Mouse (Mus musculus) CH12.LX (cell line): ENCODE data around the gene Socs7. TPM values are rescaled to one million over a fixed set of nuclear protein-coding genes. Genes with fewer than 3 reads are reported as not detected.

Experiments
- DNase-seq: peaks from one replicate; pipeline ENCODE4 v3.0.0-alpha.2; 2013; ENCODE audit errors: extremely low read depth
- H3K27ac ChIP-seq: 2 replicates; pipeline ENCODE4 v1.5.1; 2012; ENCODE audit warnings: low read depth, mild to moderate bottlenecking, control low read depth, moderate library complexity; ENCODE audit not compliant: insufficient read depth
- H3K27me3 ChIP-seq: replicated peaks from 2 replicates; pipeline ENCODE3; 2012; ENCODE audit warnings: inconsistent platforms
- H3K36me3 ChIP-seq, 2 experiments: replicated peaks in 1 of 2; 2 replicates each; pipeline versions ENCODE3 to v1.6.1; 2012; ENCODE audit warnings: inconsistent platforms in 1 of 2, low read length in 1 of 2, mild to moderate bottlenecking in 1 of 2, mixed read lengths in 1 of 2, moderate library complexity in 1 of 2; ENCODE audit not compliant: control insufficient read depth in 1 of 2, insufficient read depth in 1 of 2
- H3K4me1 ChIP-seq, 2 experiments: 2 replicates each; pipeline ENCODE4 v1.6.1; 2012; ENCODE audit warnings: inconsistent platforms in 1 of 2, moderate library complexity in 1 of 2; ENCODE audit not compliant: insufficient read depth in 2 of 2, control insufficient read depth in 1 of 2
- H3K4me2 ChIP-seq: 2 replicates; pipeline ENCODE4 v1.6.1; 2012; ENCODE audit warnings: low read depth, mild to moderate bottlenecking, control low read depth; ENCODE audit not compliant: poor library complexity, insufficient read depth, severe bottlenecking
- H3K4me3 ChIP-seq, 3 experiments: fragments of 150-350 bp in 1 of 3; sonication (generic) in 1 of 3; replicated peaks in 1 of 3; 2 replicates each; pipeline versions ENCODE3 to v1.5.1; 2011 to 2012; ENCODE audit warnings: low read depth in 2 of 3, low read length in 2 of 3, mild to moderate bottlenecking in 2 of 3, moderate library complexity in 2 of 3, control low read depth in 1 of 3, improper control_type of control experiment in 1 of 3, inconsistent platforms in 1 of 3, mixed read lengths in 1 of 3; ENCODE audit not compliant: poor library complexity in 1 of 3
- H3K79me2 ChIP-seq: replicated peaks from 2 replicates; pipeline ENCODE4 v1.6.1; 2012; ENCODE audit warnings: mild to moderate bottlenecking, moderate library complexity; ENCODE audit not compliant: control insufficient read depth, poor library complexity, insufficient read depth, severe bottlenecking; ENCODE audit errors: extremely low read depth
- H3K9ac ChIP-seq: 2 replicates; pipeline ENCODE4 v1.6.1; 2012; ENCODE audit warnings: low read depth, mild to moderate bottlenecking, control low read depth, moderate library complexity; ENCODE audit not compliant: insufficient read depth
- H3K9me3 ChIP-seq: replicated peaks from 2 replicates; pipeline ENCODE3; 2012; ENCODE audit warnings: low read length, inconsistent platforms, mixed read lengths
- CTCF ChIP-seq, 2 experiments: IDR thresholded peaks in 1 of 2; conservative IDR thresholded peaks in 1 of 2; 2 replicates each; pipeline ENCODE4 v1.5.1; 2011 to 2012; ENCODE audit warnings: low read depth in 2 of 2, low read length in 2 of 2, improper control_type of control experiment in 1 of 2, inconsistent platforms in 1 of 2, mild to moderate bottlenecking in 1 of 2, moderate library complexity in 1 of 2
- HCFC1 ChIP-seq: IDR thresholded peaks from 2 replicates; pipeline ENCODE4 v1.6.1; 2012; ENCODE audit warnings: low read depth, mild to moderate bottlenecking, inconsistent platforms, low read length, improper control_type of control experiment
- MAX ChIP-seq: IDR thresholded peaks from 2 replicates; pipeline ENCODE4 v1.6.1; 2011; ENCODE audit warnings: low read length, improper control_type of control experiment
- MXI1 ChIP-seq: IDR thresholded peaks from 2 replicates; pipeline ENCODE4 v1.6.1; 2011; ENCODE audit warnings: mild to moderate bottlenecking, low read depth, low read length, improper control_type of control experiment
- NRF1 ChIP-seq: IDR thresholded peaks from 2 replicates; pipeline ENCODE4 v1.6.1; 2014; ENCODE audit warnings: low read depth, mild to moderate bottlenecking, inconsistent platforms, low read length, improper control_type of control experiment, moderate library complexity
- PAX5 ChIP-seq: IDR thresholded peaks from 2 replicates; pipeline ENCODE4 v1.6.1; 2012; ENCODE audit warnings: low read length, inconsistent platforms, mixed read lengths
- POLR2A ChIP-seq: IDR thresholded peaks from 2 replicates; pipeline ENCODE4 v1.6.1; 2011; ENCODE audit warnings: low read depth, mild to moderate bottlenecking, improper control_type of control experiment, low read length
- POLR2AphosphoS2 ChIP-seq: IDR thresholded peaks from 2 replicates; pipeline ENCODE4 v1.6.1; 2011; ENCODE audit warnings: low read depth, low read length, improper control_type of control experiment
- RAD21 ChIP-seq: IDR thresholded peaks from 2 replicates; pipeline ENCODE4 v1.6.1; 2011; ENCODE audit warnings: low read depth, mild to moderate bottlenecking, low read length, improper control_type of control experiment, moderate library complexity
- SMC3 ChIP-seq: IDR thresholded peaks from 2 replicates; pipeline ENCODE4 v1.6.1; 2011; ENCODE audit warnings: low read depth, low read length, improper control_type of control experiment
- ZKSCAN1 ChIP-seq: IDR thresholded peaks from 2 replicates; pipeline ENCODE4 v1.6.1; 2012; ENCODE audit warnings: low read depth, inconsistent platforms, low read length, improper control_type of control experiment, borderline replicate concordance
- ZNF384 ChIP-seq: IDR thresholded peaks from 2 replicates; pipeline ENCODE4 v1.6.1; 2012; ENCODE audit warnings: low read depth, low read length, improper control_type of control experiment, inconsistent platforms
- dilution Hi-C: fragments of 300-500 bp; cut with MboI; formaldehyde crosslinking; loops from 2 replicates; pipeline ENCODE4 v1.14.3; 2020; ENCODE audit warnings: low sequenced_read_pairs; ENCODE audit not compliant: extremely low pct_unique_long_range_greater_than_20kb, extremely low pct_ligation_motif_present
- in situ Hi-C: fragments of 300-500 bp; cut with MboI; formaldehyde crosslinking; loops from 3 replicates; pipeline ENCODE4 v1.14.3; 2019; ENCODE audit warnings: low sequenced_read_pairs, low pct_ligation_motif_present, low pct_unique_long_range_greater_than_20kb, mixed read lengths
- polyA plus RNA-seq: library from polyadenylated mRNA; unstranded; fragments of >175 nt; gene quantifications from 2 replicates; pipeline ENCODE4 v1.2.1, GENCODE M21; 2012; ENCODE audit warnings: low read depth; ENCODE audit not compliant: insufficient read length
- total RNA-seq, 2 experiments: library from RNA; depleted of rRNA; stranded (reverse); fragments of 300-350 nt in 1 of 2; fragments of >200 nt in 1 of 2; gene quantifications; 2 replicates each; pipeline ENCODE4 v1.2.3; 2012 to 2014

Gene Socs7
- total and polyA plus RNA-seq, 3 experiments, result 11.9 to 17.4 (median 15.1) TPM

GRCm38 (mm10) chr11:97328148-97328547, 34.2 kb upstream of the Socs7 start:
- DNase-seq, result peak; percentile 67
- dilution Hi-C loops, result no loop called here
- Histone ChIP-seq H3K9me3 (no peaks in the 10 kb centered on the region), H3K4me2 (no peak overlapping the region), H3K36me3 (peaks cover 49 to 90% of the 10 kb centered on the region in 2 experiments), H3K27ac (no peak overlapping the region), H3K4me3 (no peak overlapping the region), H3K27me3 (no peaks in the 10 kb centered on the region), H3K79me2 (no peaks in the 10 kb centered on the region), H3K9ac (no peak overlapping the region), H3K4me1 (peaks cover 7 to 44% of the 10 kb centered on the region in 2 experiments)
- in situ Hi-C loops, result no loop called here
- TF ChIP-seq MAX, result no peak
- TF ChIP-seq HCFC1, result no peak
- no peak for TF ChIP-seq NRF1
- TF ChIP-seq SMC3, result peak; percentile 78
- TF ChIP-seq POLR2A, result peak; percentile 29; the same call in 1 of the 2 replicates
- TF ChIP-seq CTCF (conservative IDR thresholded peaks at IDR 0.05 in 1 of 2, IDR thresholded peaks at IDR 0.05 in 1 of 2; ENCODE audit: low read depth in 2 of 2, low read length in 2 of 2), result peak; percentile 94 to 99
- peak; percentile 78 for TF ChIP-seq RAD21
- no peak for TF ChIP-seq PAX5
- no peak for TF ChIP-seq ZKSCAN1
- no peak for TF ChIP-seq MXI1

GRCm38 (mm10) chr11:97330315-97330714, 32.0 kb upstream of the Socs7 start:
- Histone ChIP-seq H3K9ac (no peak overlapping the region), H3K4me1 (peaks cover 16 to 52% of the 10 kb centered on the region in 2 experiments), H3K36me3 (peaks cover 35 to 73% of the 10 kb centered on the region in 2 experiments), H3K9me3 (no peaks in the 10 kb centered on the region), H3K4me2 (no peak overlapping the region), H3K27ac (no peak overlapping the region), H3K79me2 (no peaks in the 10 kb centered on the region), H3K27me3 (no peaks in the 10 kb centered on the region), H3K4me3 (no peak overlapping the region)
- in situ Hi-C loops, result no loop called here
- dilution Hi-C loops, result no loop called here
- no peak for DNase-seq
- TF ChIP-seq PAX5 (no peak), POLR2AphosphoS2 (peak; percentile 69; the same call in 1 of the 2 replicates), RAD21 (no peak; the same call in none of the 2 replicates), CTCF (conservative IDR thresholded peaks at IDR 0.05 in 1 of 2, IDR thresholded peaks at IDR 0.05 in 1 of 2; ENCODE audit: low read depth in 2 of 2, low read length in 2 of 2) (peak in 1 of 2 experiments; percentile 65; a peak in 2 of 4 replicates), ZNF384 (peak; percentile 26; the same call in 1 of the 2 replicates)
